18 mouse cellular contexts compared by ENCODE assay signal in genomic region chr17:28823749-28824148, GRCm38 (mm10). TPM values are rescaled to one million over a fixed set of nuclear protein-coding genes. Genes with fewer than 3 reads are reported as not detected.
DNase-seq lines count a peak whose midpoint lies in the region; ATAC-seq and TF ChIP-seq lines count a peak whose summit lies in the region.
"Had no signal": no experiment of that assay in that cellular context is flagged by ENCODE, and none has a peak within 500 bp of the region (broad histone marks: within the 10 kb centered on the region; RNA-seq: fewer than 3 reads in every experiment).

No protein-coding gene starts in this region.

- no peaks in the 10 kb centered on the region for H3K79me2 ChIP-seq in MEL (ENCODE audit: control insufficient read depth, insufficient read depth, low read length, poor library complexity)

- TF ChIP-seq POLR2A in MEL (IDR thresholded peaks at IDR 0.05; ENCODE audit: control insufficient read depth in 1 of 2, insufficient read depth in 1 of 2, low read depth in 1 of 2, low read length in 2 of 2, poor library complexity in 1 of 2) = no peak

- no peak for TF ChIP-seq EP300 in MEL (IDR thresholded peaks at IDR 0.05; ENCODE audit: low read depth in 1 of 2, low read length in 2 of 2)

- DNase-seq in adrenal gland, postnatal 14 days = peak; percentile 43
- DNase-seq in adrenal gland, postnatal 4 days (ENCODE audit: low spot score in 2 of 2) = no peak
- no peak for DNase-seq in heart, adult 9 months (ENCODE audit: low spot score in 2 of 2)
- no peak for DNase-seq in MEL (ENCODE audit: low read depth, low spot score)
- no peak for DNase-seq in layer of hippocampus, adult 8-10 months (ENCODE audit: low spot score in 2 of 2)
- no peak for DNase-seq in spleen, postnatal 36 days (ENCODE audit: low spot score in 2 of 2)
- DNase-seq: heart, adult 18-20 months; right cerebral cortex, postnatal 25 days had no signal

- no peaks in the 10 kb centered on the region for H3K9me3 ChIP-seq in heart, embryonic 12.5 days (replicated peaks)
- H3K9me3 ChIP-seq in MEL (replicated peaks; ENCODE audit: insufficient read depth, low read length) = no peaks in the 10 kb centered on the region
- H3K9me3 ChIP-seq in liver, embryonic 12.5 days (replicated peaks) = no peaks in the 10 kb centered on the region
- H3K9me3 ChIP-seq: limb, embryonic 12.5 days; megakaryocyte, embryonic 14.5 days; neural tube, embryonic 12.5 days had no signal

- peak overlapping the region; percentile 39 for H3K4me2 ChIP-seq in heart, embryonic 12.5 days
- peak overlapping the region; percentile 73 for H3K4me2 ChIP-seq in liver, embryonic 12.5 days
- H3K4me2 ChIP-seq: limb, embryonic 12.5 days; neural tube, embryonic 12.5 days had no signal

- H3K36me3 ChIP-seq in heart, embryonic 12.5 days = peaks cover 96% of the 10 kb centered on the region
- H3K36me3 ChIP-seq in MEL (ENCODE audit: control insufficient read depth in 1 of 2, insufficient read depth in 2 of 2, low read length in 2 of 2) = peaks cover 0 to 2% of the 10 kb centered on the region in 2 experiments; a peak in 3 of 4 replicates
- H3K36me3 ChIP-seq in liver, embryonic 12.5 days = peaks cover 100% of the 10 kb centered on the region

- no peak for TF ChIP-seq CTCF in MEL (IDR thresholded peaks at IDR 0.05 in 2 of 3, conservative IDR thresholded peaks at IDR 0.05 in 1 of 3; ENCODE audit: control insufficient read depth in 1 of 3, insufficient read depth in 1 of 3, low read depth in 2 of 3, low read length in 3 of 3, poor library complexity in 1 of 3, severe bottlenecking in 1 of 3)

- no peak for ATAC-seq in heart, embryonic 12.5 days (ENCODE audit: insufficient number of reproducible peaks, low FRiP score)
- no peak for ATAC-seq in liver, embryonic 12.5 days
- ATAC-seq: activated CD4-positive, CD25-positive, alpha-beta regulatory T cell, adult 4 months; forebrain, embryonic 14.5 days; inflammation-experienced regulatory T-cells, adult 6 months had no signal

- WGBS in heart, embryonic 12.5 days = 83% methylated on average over 11 of the region's 11 CpGs
- 63% methylated on average over 11 of the region's 11 CpGs for WGBS in liver, embryonic 12.5 days (ENCODE audit: insufficient replicate concordance)

- H3K27me3 ChIP-seq in heart, embryonic 12.5 days (replicated peaks) = no peaks in the 10 kb centered on the region
- H3K27me3 ChIP-seq in MEL (ENCODE audit: control insufficient read depth in 1 of 2, insufficient read depth in 2 of 2, low read length in 2 of 2) = no peaks in the 10 kb centered on the region
- no peaks in the 10 kb centered on the region for H3K27me3 ChIP-seq in liver, embryonic 12.5 days (replicated peaks)
- H3K27me3 ChIP-seq: limb, embryonic 12.5 days; megakaryocyte, embryonic 14.5 days; neural tube, embryonic 12.5 days had no signal

- peaks cover 26% of the 10 kb centered on the region for H3K4me1 ChIP-seq in heart, embryonic 12.5 days (replicated peaks)
- H3K4me1 ChIP-seq in MEL (ENCODE audit: control insufficient read depth in 1 of 2, insufficient read depth in 2 of 2, low read length in 2 of 2) = peaks cover 4 to 16% of the 10 kb centered on the region in 2 experiments
- peaks cover 89% of the 10 kb centered on the region for H3K4me1 ChIP-seq in liver, embryonic 12.5 days
- H3K4me1 ChIP-seq: limb, embryonic 12.5 days; neural tube, embryonic 12.5 days had no signal

- no peak overlapping the region for H3K9ac ChIP-seq in heart, embryonic 12.5 days
- no peak overlapping the region for H3K9ac ChIP-seq in MEL (ENCODE audit: control insufficient read depth, low read depth, low read length, poor library complexity, severe bottlenecking)
- peak overlapping the region; percentile 81 for H3K9ac ChIP-seq in liver, embryonic 12.5 days
- H3K9ac ChIP-seq: limb, embryonic 12.5 days; neural tube, embryonic 12.5 days had no signal

- peak overlapping the region; percentile 1; the same call in 1 of the 2 replicates for H3K4me3 ChIP-seq in heart, embryonic 12.5 days
- H3K4me3 ChIP-seq in MEL (ENCODE audit: control insufficient read depth in 1 of 2, insufficient read depth in 1 of 2, low read depth in 2 of 2, low read length in 2 of 2) = no peak overlapping the region
- H3K4me3 ChIP-seq in liver, embryonic 12.5 days = peak overlapping the region; percentile 56
- H3K4me3 ChIP-seq: limb, embryonic 12.5 days; megakaryocyte, embryonic 14.5 days; neural tube, embryonic 12.5 days had no signal

- TF ChIP-seq RAD21 in MEL (IDR thresholded peaks at IDR 0.05; ENCODE audit: low read depth, low read length) = no peak

- 0 out of 2 replicates have a peak overlapping the region, but pooled peaks have one; percentile 29 for H3K27ac ChIP-seq in heart, embryonic 12.5 days (ENCODE audit: poor library complexity, severe bottlenecking)
- peak overlapping the region; percentile 10; the same call in 1 of the 2 replicates for H3K27ac ChIP-seq in MEL (ENCODE audit: control insufficient read depth, low read depth, low read length)
- peak overlapping the region; percentile 98 for H3K27ac ChIP-seq in liver, embryonic 12.5 days
- H3K27ac ChIP-seq: limb, embryonic 12.5 days; neural tube, embryonic 12.5 days had no signal

TF ChIP-seq in MEL, 35 proteins besides CTCF, POLR2A, EP300 and RAD21:
- no peak for TF ChIP-seq ZNF384 (IDR thresholded peaks at IDR 0.05; ENCODE audit: low read depth, low read length)
- TF ChIP-seq MYC (IDR thresholded peaks at IDR 0.05; ENCODE audit: low read depth, low read length) = 0 out of 2 replicates have a peak, but pooled peaks have one; percentile 7

RNA-seq across cellular contexts. Expression of gene Brpf3, which starts 22.9 kb away (rescaled TPM):
- total RNA-seq in adrenal gland, postnatal 14 days (2021) = 62.6 and 64.5 TPM in 2 replicates
- total RNA-seq in adrenal gland, postnatal 4 days (2021) = 10 to 100 TPM; 81.7 to 89.0 TPM
- polyA plus RNA-seq in heart, embryonic 12.5 days (2016; fragmentation: Nextera tagmentation; extraction: Ambion mirVana) = 13.2 and 15.4 TPM in 2 replicates
- total RNA-seq in MEL (2012; rRNA removed) = 1.7 and 2.5 TPM in 2 replicates
- polyA plus RNA-seq in MEL (2012; ENCODE audit: insufficient read depth in 1 of 2, insufficient read length in 2 of 2, low read depth in 1 of 2, low replicate concordance in 2 of 2, missing spikeins in 1 of 2) = 10 to 100 TPM in 1 of 2 experiments, not detected in 1; 23.7 TPM
- polyA plus RNA-seq in liver, embryonic 12.5 days (2016; fragmentation: Nextera tagmentation; extraction: Ambion mirVana) = 67.4 and 68.8 TPM in 2 replicates
- total RNA-seq in layer of hippocampus, adult 8-10 months (2022) = 10 to 100 TPM; 39.8 to 56.2 (median 50.5) TPM

RNA-seq across cellular contexts. Expression of gene Pnpla1, which starts 34.5 kb away (rescaled TPM):
- total RNA-seq in adrenal gland, postnatal 14 days (2021) = 0.15 TPM in 1 of 2 replicates, not detected in the other
- under 1 TPM; 0.06 to 0.11 TPM for total RNA-seq in adrenal gland, postnatal 4 days (2021)
- polyA plus RNA-seq in heart, embryonic 12.5 days (2016; fragmentation: Nextera tagmentation; extraction: Ambion mirVana) = 0.05 TPM in 1 of 2 replicates, not detected in the other
- 0.08 TPM in 1 of 2 replicates, not detected in the other for total RNA-seq in MEL (2012; rRNA removed)
- polyA plus RNA-seq in MEL (2012; ENCODE audit: insufficient read depth in 1 of 2, insufficient read length in 2 of 2, low read depth in 1 of 2, low replicate concordance in 2 of 2, missing spikeins in 1 of 2) = under 1 TPM in 1 of 2 experiments, not detected in 1; 0.38 TPM
- polyA plus RNA-seq in liver, embryonic 12.5 days (2016; fragmentation: Nextera tagmentation; extraction: Ambion mirVana) = not detected in 2 replicates
- total RNA-seq in layer of hippocampus, adult 8-10 months (2022) = under 1 TPM; 0.43 to 0.84 (median 0.70) TPM
- total RNA-seq: heart, adult 18-20 months had no signal
- polyA plus RNA-seq: activated CD4-positive, CD25-positive, alpha-beta regulatory T cell, adult 4 months; forebrain, embryonic 14.5 days; inflammation-experienced regulatory T-cells, adult 6 months; kidney, embryonic 14.5 days; limb, embryonic 12.5 days; neural tube, embryonic 12.5 days; thymus, postnatal 0 days had no signal

RNA-seq across cellular contexts. Expression of gene Mapk13, which starts 54.7 kb away (rescaled TPM):
- total RNA-seq in adrenal gland, postnatal 14 days (2021) = 48.0 and 62.9 TPM in 2 replicates
- 10 to 100 TPM; 72.1 to 75.4 TPM for total RNA-seq in adrenal gland, postnatal 4 days (2021)
- polyA plus RNA-seq in heart, embryonic 12.5 days (2016; fragmentation: Nextera tagmentation; extraction: Ambion mirVana) = 3.2 and 3.9 TPM in 2 replicates
- total RNA-seq in MEL (2012; rRNA removed) = 0.04 TPM in 1 of 2 replicates, not detected in the other
- polyA plus RNA-seq in MEL (2012; ENCODE audit: insufficient read depth in 1 of 2, insufficient read length in 2 of 2, low read depth in 1 of 2, low replicate concordance in 2 of 2, missing spikeins in 1 of 2) = 1 to 10 TPM in 1 of 2 experiments, not detected in 1; 1.4 TPM
- polyA plus RNA-seq in liver, embryonic 12.5 days (2016; fragmentation: Nextera tagmentation; extraction: Ambion mirVana) = 2.3 and 2.5 TPM in 2 replicates
- 1 to 10 TPM; 1.0 to 3.5 (median 2.0) TPM for total RNA-seq in layer of hippocampus, adult 8-10 months (2022)
- polyA plus RNA-seq: activated CD4-positive, CD25-positive, alpha-beta regulatory T cell, adult 4 months; inflammation-experienced regulatory T-cells, adult 6 months had no signal

Comparison
In these comparisons a context has a peak if more than half of its experiments do, and no peak if none do; other contexts are left out.
1. H3K27ac ChIP-seq: peak in every context shown above with its lines; median percentile 98 in liver, embryonic 12.5 days; 29 in heart, embryonic 12.5 days; 10 in MEL.
2. H3K4me3 ChIP-seq: peak in heart, embryonic 12.5 days (single experiment) and liver, embryonic 12.5 days (single experiment); none in MEL (0 of 2).
3. RNA of gene Brpf3, which starts 22.9 kb away (total RNA-seq): 81.7 to 89.0 TPM in adrenal gland, postnatal 4 days, 62.6 to 64.5 TPM in adrenal gland, postnatal 14 days and 39.8 to 56.2 TPM in layer of hippocampus, adult 8-10 months; 1.7 to 2.5 TPM in MEL; every median in the first group is over 10 times any median in the second.
4. RNA of gene Mapk13, which starts 54.7 kb away (total RNA-seq): 72.1 to 75.4 TPM in adrenal gland, postnatal 4 days and 48.0 to 62.9 TPM in adrenal gland, postnatal 14 days; 1.0 to 3.5 TPM in layer of hippocampus, adult 8-10 months and 0.04 TPM in MEL; every median in the first group is over 10 times any median in the second.